24 mouse cellular contexts compared by ENCODE assay signal in genomic region chr19:57130591-57130990, GRCm38 (mm10).
DNase-seq lines count a peak whose midpoint lies in the region; ATAC-seq and TF ChIP-seq lines count a peak whose summit lies in the region.
"Had no signal": no experiment of that assay in that cellular context is flagged by ENCODE, and none has a peak within 500 bp of the region (broad histone marks: within the 10 kb centered on the region; RNA-seq: fewer than 3 reads in every experiment).

No protein-coding gene starts in this region.

- peaks cover 53% of the 10 kb centered on the region for H3K4me1 ChIP-seq in heart, embryonic 10.5 days
- H3K4me1 ChIP-seq in intestine, embryonic 16.5 days (ENCODE audit: control insufficient read depth, insufficient read depth, low read length) = peaks cover 17% of the 10 kb centered on the region
- peaks cover 17% of the 10 kb centered on the region for H3K4me1 ChIP-seq in neural tube, embryonic 15.5 days
- H3K4me1 ChIP-seq: liver, embryonic 15.5 days had no signal

- H3K27ac ChIP-seq in heart, embryonic 10.5 days = peak overlapping the region; percentile 16; the same call in 1 of the 2 replicates
- no peak overlapping the region for H3K27ac ChIP-seq in intestine, embryonic 16.5 days (ENCODE audit: low read length)
- H3K27ac ChIP-seq in neural tube, embryonic 15.5 days (replicated peaks) = no peak overlapping the region
- H3K27ac ChIP-seq: embryonic facial prominence, embryonic 15.5 days; forebrain, embryonic 10.5 days; hindbrain, embryonic 15.5 days; limb, embryonic 15.5 days; liver, embryonic 15.5 days; midbrain, embryonic 13.5 days; neural tube, embryonic 13.5 days had no signal

- H3K36me3 ChIP-seq in heart, embryonic 10.5 days = peaks cover 45% of the 10 kb centered on the region
- H3K36me3 ChIP-seq in C2C12 (ENCODE audit: control insufficient read depth, insufficient read depth) = peaks cover 14% of the 10 kb centered on the region
- no peaks in the 10 kb centered on the region for H3K36me3 ChIP-seq in intestine, embryonic 16.5 days (ENCODE audit: control insufficient read depth, insufficient read depth, low read length)
- H3K36me3 ChIP-seq in neural tube, embryonic 15.5 days = no peaks in the 10 kb centered on the region
- H3K36me3 ChIP-seq: embryonic facial prominence, embryonic 15.5 days; forebrain, embryonic 10.5 days; limb, embryonic 15.5 days; liver, embryonic 15.5 days; midbrain, embryonic 13.5 days; neural tube, embryonic 13.5 days had no signal

- ATAC-seq in CD4-positive, CD25-positive, alpha-beta regulatory T cell, adult 4 months = no peak
- ATAC-seq in intestine, embryonic 16.5 days = peak; percentile 64
- ATAC-seq in neural tube, embryonic 15.5 days (ENCODE audit: low FRiP score) = no peak
- ATAC-seq: midbrain, embryonic 13.5 days had no signal

- DNase-seq in CD4-positive, CD25-positive, alpha-beta regulatory T cell, adult 2 months (ENCODE audit: low read depth, low spot score) = peak; percentile 12
- DNase-seq in heart, embryonic 10.5 days (ENCODE audit: low spot score) = no peak
- DNase-seq in heart, postnatal 10 days = no peak
- no peak for DNase-seq in testis, postnatal 14 days (ENCODE audit: low spot score)
- DNase-seq: adrenal gland, postnatal 14 days; cerebellum, adult 18-20 months; cerebellum, postnatal 25 days; heart, postnatal 36 days; kidney, adult 11 months; kidney, postnatal 10 days; layer of hippocampus, postnatal 36 days; spleen, adult 18-20 months had no signal

- TF ChIP-seq CTCF in C2C12 (IDR thresholded peaks at IDR 0.05; ENCODE audit: control insufficient read depth, insufficient read depth, insufficient read length) = no peak

- no peaks in the 10 kb centered on the region for H3K79me3 ChIP-seq in C2C12 (ENCODE audit: low read depth)

- H3K27me3 ChIP-seq in heart, embryonic 10.5 days (ENCODE audit: insufficient read depth, poor library complexity, severe bottlenecking) = no peaks in the 10 kb centered on the region; the same call in 1 of the 2 replicates
- no peaks in the 10 kb centered on the region for H3K27me3 ChIP-seq in C2C12 (ENCODE audit: control insufficient read depth, insufficient read depth, insufficient read length)
- H3K27me3 ChIP-seq in intestine, embryonic 16.5 days (replicated peaks; ENCODE audit: control insufficient read depth, insufficient read depth, low read length) = no peaks in the 10 kb centered on the region
- no peaks in the 10 kb centered on the region for H3K27me3 ChIP-seq in neural tube, embryonic 15.5 days (replicated peaks)
- H3K27me3 ChIP-seq: CH12.LX; embryonic facial prominence, embryonic 15.5 days; hindbrain, embryonic 15.5 days; limb, embryonic 15.5 days; liver, embryonic 15.5 days; midbrain, embryonic 13.5 days; neural tube, embryonic 13.5 days had no signal

- intact Hi-C loops in heart, postnatal 10 days (cut with DNase I) = loop anchor here (5.0 to 10.0 kb wide), 3 partner anchors 33 to 514 kb away; no protein-coding TSS in a partner anchor

- H3K79me2 ChIP-seq in C2C12 (ENCODE audit: control insufficient read depth, insufficient read depth) = no peaks in the 10 kb centered on the region

- no peak overlapping the region for H3K9ac ChIP-seq in intestine, embryonic 16.5 days (ENCODE audit: low read depth, low read length)
- H3K9ac ChIP-seq in neural tube, embryonic 15.5 days (replicated peaks) = no peak overlapping the region
- H3K9ac ChIP-seq: embryonic facial prominence, embryonic 15.5 days; hindbrain, embryonic 15.5 days; limb, embryonic 15.5 days; liver, embryonic 15.5 days; midbrain, embryonic 13.5 days; neural tube, embryonic 13.5 days had no signal

- WGBS in heart, embryonic 10.5 days = 79% methylated on average over 4 of the region's 4 CpGs
- whole genome bisulfite sequencing in intestine, embryonic 16.5 days = 67% methylated on average over 4 of the region's 4 CpGs
- WGBS in neural tube, embryonic 15.5 days = 89% methylated on average over 4 of the region's 4 CpGs

- no peak overlapping the region for H3ac ChIP-seq in C2C12 (ENCODE audit: control insufficient read depth, insufficient read length, low read depth)

- no peak overlapping the region for H3K4me2 ChIP-seq in intestine, embryonic 16.5 days (ENCODE audit: low read depth, low read length)
- H3K4me2 ChIP-seq in neural tube, embryonic 15.5 days = no peak overlapping the region
- H3K4me2 ChIP-seq: embryonic facial prominence, embryonic 15.5 days; hindbrain, embryonic 15.5 days; limb, embryonic 15.5 days; liver, embryonic 15.5 days; midbrain, embryonic 13.5 days; neural tube, embryonic 13.5 days had no signal

- no peaks in the 10 kb centered on the region for H3K9me3 ChIP-seq in heart, embryonic 10.5 days
- no peaks in the 10 kb centered on the region for H3K9me3 ChIP-seq in intestine, embryonic 16.5 days (ENCODE audit: control insufficient read depth, low read length)
- H3K9me3 ChIP-seq in neural tube, embryonic 15.5 days (replicated peaks) = no peaks in the 10 kb centered on the region
- H3K9me3 ChIP-seq: embryonic facial prominence, embryonic 15.5 days; forebrain, embryonic 10.5 days; hindbrain, embryonic 15.5 days; limb, embryonic 15.5 days; liver, embryonic 15.5 days; midbrain, embryonic 13.5 days; neural tube, embryonic 13.5 days had no signal

- H3K4me3 ChIP-seq in heart, embryonic 10.5 days = no peak overlapping the region
- H3K4me3 ChIP-seq in C2C12 (ENCODE audit: insufficient read depth, poor library complexity, severe bottlenecking) = no peak overlapping the region
- no peak overlapping the region for H3K4me3 ChIP-seq in intestine, embryonic 16.5 days (ENCODE audit: low read length)
- no peak overlapping the region for H3K4me3 ChIP-seq in neural tube, embryonic 15.5 days (replicated peaks)
- H3K4me3 ChIP-seq: embryonic facial prominence, embryonic 15.5 days; forebrain, embryonic 10.5 days; hindbrain, embryonic 15.5 days; limb, embryonic 15.5 days; liver, embryonic 15.5 days; midbrain, embryonic 13.5 days; neural tube, embryonic 13.5 days had no signal

TF ChIP-seq in C2C12, 6 proteins besides CTCF, POLR2A, EP300 and RAD21:
- TF ChIP-seq FOSL1 (IDR thresholded peaks at IDR 0.05; ENCODE audit: insufficient read depth, low read length, poor library complexity, severe bottlenecking) (no peak), MYOG (IDR thresholded peaks at IDR 0.05; ENCODE audit: control insufficient read depth, extremely low read depth, insufficient read length) (no peak), MAX (IDR thresholded peaks at IDR 0.05) (no peak), MYOD1 (IDR thresholded peaks at IDR 0.05; ENCODE audit: control insufficient read depth, insufficient read length, low read depth) (no peak), USF1 (IDR thresholded peaks at IDR 0.05; ENCODE audit: low read depth) (peak; percentile 14), CEBPB (IDR thresholded peaks at IDR 0.05; ENCODE audit: low read depth) (no peak)
